Mouse (Mus musculus) brain, embryonic 14.5 days (tissue): Measurements from ENCODE around the gene Dand5.
A peak's percentile ranks its signal among the peaks of the same experiment; 100 is the strongest.

Experiments
- CTCF ChIP-seq: fragments of 200-500 bp; IDR thresholded peaks from 2 replicates; pipeline ENCODE4 v1.5.1; 2012; ENCODE audit warnings: inconsistent platforms, mild to moderate bottlenecking, moderate library complexity, borderline replicate concordance; ENCODE audit not compliant: insufficient read depth, insufficient read length; ENCODE audit errors: extremely low read depth
- POLR2A ChIP-seq: fragments of 200-500 bp; IDR thresholded peaks from 2 replicates; pipeline ENCODE4 v1.6.1; 2012; ENCODE audit warnings: mild to moderate bottlenecking, inconsistent platforms, borderline replicate concordance; ENCODE audit not compliant: poor library complexity, insufficient read depth, insufficient read length, severe bottlenecking; ENCODE audit errors: extremely low read depth

DNA sequence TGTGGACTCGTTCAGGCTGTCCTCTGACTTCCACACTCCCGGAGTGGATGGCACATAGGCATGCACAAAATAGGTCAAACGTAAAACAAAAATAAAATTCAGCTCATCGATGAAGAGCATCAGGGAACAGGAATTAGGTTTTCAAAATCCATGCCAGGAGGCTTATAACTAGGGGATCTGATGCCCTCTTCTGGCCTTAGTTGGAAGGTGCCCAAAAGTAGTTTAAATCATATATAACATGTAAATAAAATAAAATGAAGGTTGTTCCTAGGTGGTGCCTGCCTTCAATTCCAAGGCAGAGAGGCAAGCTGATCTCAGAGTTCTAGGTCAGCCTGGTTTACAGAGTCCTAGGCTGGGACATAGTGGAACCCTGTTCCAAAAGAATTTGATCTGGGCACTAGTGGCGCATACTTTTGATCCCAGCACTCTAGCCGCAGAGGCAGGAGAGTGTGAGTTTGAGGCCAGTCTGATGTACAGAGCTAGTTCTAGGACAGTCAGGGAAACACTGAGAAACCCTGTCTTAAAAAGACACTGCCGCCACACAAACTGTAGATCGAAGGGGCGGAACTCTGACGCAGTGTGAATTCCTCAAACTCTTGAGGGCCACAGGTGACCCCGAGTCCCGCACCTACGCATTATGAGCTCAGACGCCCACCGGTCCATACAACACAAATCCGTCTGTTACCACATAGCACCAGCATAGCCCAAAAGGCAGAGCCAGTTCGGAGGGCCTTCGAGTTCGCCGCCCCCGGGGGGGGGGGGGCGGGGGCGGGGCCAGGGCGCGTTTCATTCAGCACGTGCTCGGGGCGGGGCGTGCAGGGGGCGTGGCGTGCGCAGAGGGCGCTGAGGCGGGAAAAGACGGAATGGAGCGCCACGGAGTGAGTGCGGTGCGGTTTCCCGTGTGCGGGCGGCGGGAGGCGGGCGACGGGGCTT, 49.0 kb upstream of the Dand5 start, which contains the start of gene Syce2:
- peak; percentile 11; the same call in 1 of the 2 replicates for TF ChIP-seq CTCF
- TF ChIP-seq POLR2A = no peak
